Mouse (Mus musculus): Measurements from ENCODE around the gene Mymk. TPM values are rescaled to one million over a fixed set of nuclear protein-coding genes. Genes with fewer than 3 reads are reported as not detected.

Mymk gene
- polyA plus RNA-seq, 1 experiment from 2014 or later, result not detected

DNA sequence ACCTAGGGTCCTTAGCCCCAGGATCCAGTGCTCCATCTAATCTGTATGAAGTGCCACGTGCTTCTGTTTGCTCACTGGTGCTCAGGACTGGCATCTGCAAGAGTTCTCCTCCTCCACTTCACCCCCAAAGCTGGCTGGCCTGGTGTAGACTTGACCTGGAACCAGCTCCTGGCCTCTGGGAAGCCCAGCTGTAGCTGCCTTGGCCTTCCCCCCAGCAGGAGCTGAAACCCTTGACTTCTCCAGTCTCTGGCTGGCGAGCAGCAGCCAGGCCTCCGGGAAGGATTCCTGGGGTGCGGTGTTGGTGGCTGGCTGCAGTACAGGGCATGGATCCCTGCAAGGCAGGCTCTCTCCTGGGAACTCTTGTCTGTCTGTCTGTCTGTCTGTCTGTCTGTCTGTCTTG, 27.8 kb downstream of the Mymk start:
- no peak for TF ChIP-seq CTCF (IDR thresholded peaks at IDR 0.05; ENCODE audit: low read depth)
- no peak overlapping the region for H3K9ac ChIP-seq (ENCODE audit: low read depth, low read length)
- H3K4me3 ChIP-seq (replicated peaks; ENCODE audit: low read depth, low read length), result no peak overlapping the region
- H3K4me1 ChIP-seq (replicated peaks; ENCODE audit: insufficient read depth, low read length), result no peaks in the 10 kb centered on the region
- H3K36me3 ChIP-seq (ENCODE audit: insufficient read depth, low read length), result no peaks in the 10 kb centered on the region
- H3K4me2 ChIP-seq (ENCODE audit: low read length), result no peak overlapping the region
- no peak overlapping the region for H3K27ac ChIP-seq
- no peaks in the 10 kb centered on the region for H3K27me3 ChIP-seq (ENCODE audit: insufficient read depth, low read length)
- H3K9me3 ChIP-seq (replicated peaks; ENCODE audit: low read length), result no peaks in the 10 kb centered on the region
- ATAC-seq (replicated peaks; ENCODE audit: low FRiP score, low read depth), result no peak
- 74% methylated on average over 4 of the region's 4 CpGs for WGBS
- DNase-seq (ENCODE audit: low spot score), result no peak

DNA sequence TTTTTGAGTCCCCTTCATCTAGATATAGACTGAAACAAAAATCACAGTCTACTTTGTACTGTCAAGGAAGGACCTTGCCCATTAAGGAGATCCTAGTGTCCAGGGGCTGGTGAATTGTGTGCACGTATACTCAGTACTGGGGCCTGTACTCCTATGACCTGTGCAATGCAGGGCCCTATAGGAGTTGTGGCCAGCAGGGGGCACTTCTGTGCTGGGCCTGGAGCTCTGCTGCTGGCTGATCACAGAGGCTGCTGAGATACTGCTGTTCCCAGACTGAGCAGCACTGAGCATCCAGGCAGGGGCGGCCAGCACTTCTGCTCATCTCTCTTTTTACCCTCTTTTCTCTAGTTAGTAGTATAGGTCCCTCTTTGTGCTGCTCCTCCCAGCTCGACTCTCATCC, 28.5 kb downstream of the Mymk start:
- TF ChIP-seq CTCF (IDR thresholded peaks at IDR 0.05; ENCODE audit: low read depth), result peak; percentile 92
- no peaks in the 10 kb centered on the region for H3K9me3 ChIP-seq (replicated peaks; ENCODE audit: low read length)
- H3K4me2 ChIP-seq (ENCODE audit: low read length), result no peak overlapping the region
- H3K4me1 ChIP-seq (replicated peaks; ENCODE audit: insufficient read depth, low read length), result no peaks in the 10 kb centered on the region
- H3K36me3 ChIP-seq (ENCODE audit: insufficient read depth, low read length), result no peaks in the 10 kb centered on the region
- ATAC-seq (replicated peaks; ENCODE audit: low FRiP score, low read depth) (peak; percentile 76), DNase-seq (ENCODE audit: low spot score) (peak; percentile 90)
- H3K27ac ChIP-seq, result no peak overlapping the region
- no peak overlapping the region for H3K4me3 ChIP-seq (replicated peaks; ENCODE audit: low read depth, low read length)
- WGBS, result 27% methylated on average over 3 of the region's 3 CpGs
- H3K9ac ChIP-seq (ENCODE audit: low read depth, low read length), result no peak overlapping the region
- no peaks in the 10 kb centered on the region for H3K27me3 ChIP-seq (ENCODE audit: insufficient read depth, low read length)

DNA sequence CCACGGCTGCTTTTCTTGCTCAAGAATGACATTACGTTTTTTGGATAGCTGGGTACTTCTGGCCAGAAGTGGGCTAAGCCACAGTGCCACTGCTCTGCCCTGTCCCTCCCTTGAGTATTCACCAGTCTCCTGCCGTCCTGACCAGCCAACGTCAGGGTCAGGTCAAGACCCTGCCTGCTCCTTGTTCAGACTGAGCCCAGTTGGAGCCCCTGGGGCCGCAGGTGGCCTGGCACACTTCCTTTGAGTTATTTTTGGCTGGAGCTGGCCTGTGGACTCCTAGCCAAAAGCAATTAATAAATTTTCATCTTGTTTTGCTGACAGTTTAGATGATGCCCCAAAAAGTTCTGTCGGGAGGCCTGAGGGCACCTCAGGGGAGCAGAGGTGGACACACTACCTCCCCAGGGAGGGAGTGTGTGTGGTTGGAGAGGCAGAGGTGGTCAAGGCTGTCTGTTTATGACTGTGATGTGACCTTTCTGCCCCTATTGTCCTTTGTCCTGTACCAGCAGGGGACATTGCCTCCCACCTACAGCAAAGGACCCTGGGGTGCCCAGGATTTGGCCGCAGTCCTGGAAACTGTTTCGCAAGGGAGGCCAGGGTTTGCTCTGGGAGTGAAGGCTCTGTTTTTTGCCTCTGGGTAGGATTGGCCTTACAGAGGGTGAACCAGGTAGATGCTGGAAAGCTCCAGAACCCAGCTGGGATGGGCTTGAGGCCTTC, 29.7 kb downstream of the Mymk start:
- DNase-seq (ENCODE audit: low spot score) (no peak), ATAC-seq (replicated peaks; ENCODE audit: low FRiP score, low read depth) (no peak)
- Histone ChIP-seq H3K4me1 (replicated peaks; ENCODE audit: insufficient read depth, low read length) (no peaks in the 10 kb centered on the region), H3K9me3 (replicated peaks; ENCODE audit: low read length) (no peaks in the 10 kb centered on the region), H3K4me2 (ENCODE audit: low read length) (no peak overlapping the region), H3K27ac (no peak overlapping the region), H3K9ac (ENCODE audit: low read depth, low read length) (no peak overlapping the region), H3K4me3 (replicated peaks; ENCODE audit: low read depth, low read length) (no peak overlapping the region), H3K36me3 (ENCODE audit: insufficient read depth, low read length) (no peaks in the 10 kb centered on the region), H3K27me3 (ENCODE audit: insufficient read depth, low read length) (no peaks in the 10 kb centered on the region)
- WGBS, result 58% methylated on average over 8 of the region's 8 CpGs
- no peak for TF ChIP-seq CTCF (IDR thresholded peaks at IDR 0.05; ENCODE audit: low read depth)

DNA sequence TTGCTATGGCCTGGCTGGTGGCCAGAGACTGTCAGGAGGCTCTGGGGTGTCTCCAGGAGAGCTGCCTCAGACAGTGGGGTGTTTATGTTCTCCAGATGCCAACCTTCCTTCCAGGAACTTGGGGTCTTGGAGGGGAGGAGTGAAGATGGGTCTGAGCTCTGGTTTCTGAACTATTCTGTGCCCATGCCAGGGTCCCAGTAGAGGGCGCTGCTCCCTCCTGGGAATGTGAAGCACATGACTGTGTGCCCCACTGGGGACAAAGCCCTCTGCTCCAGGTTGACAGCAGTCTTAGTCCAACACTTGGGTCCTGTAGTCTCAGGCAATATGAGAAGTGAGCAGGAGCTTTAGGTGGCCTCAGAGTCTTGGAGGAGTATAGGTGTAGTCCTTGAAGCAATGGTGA, 32.7 kb downstream of the Mymk start:
- peak; percentile 16 for DNase-seq (ENCODE audit: low spot score)
- Histone ChIP-seq H3K9ac (ENCODE audit: low read depth, low read length) (no peak overlapping the region), H3K27me3 (ENCODE audit: insufficient read depth, low read length) (no peaks in the 10 kb centered on the region), H3K36me3 (ENCODE audit: insufficient read depth, low read length) (no peaks in the 10 kb centered on the region), H3K4me3 (replicated peaks; ENCODE audit: low read depth, low read length) (no peak overlapping the region), H3K4me2 (ENCODE audit: low read length) (no peak overlapping the region), H3K27ac (no peak overlapping the region), H3K9me3 (replicated peaks; ENCODE audit: low read length) (no peaks in the 10 kb centered on the region), H3K4me1 (replicated peaks; ENCODE audit: insufficient read depth, low read length) (no peaks in the 10 kb centered on the region)
- 10% methylated on average over 1 of the region's 1 CpGs for WGBS
- peak; percentile 55; the same call in 1 of the 2 replicates for TF ChIP-seq CTCF (IDR thresholded peaks at IDR 0.05; ENCODE audit: low read depth)
- ATAC-seq (replicated peaks; ENCODE audit: low FRiP score, low read depth), result no peak

DNA sequence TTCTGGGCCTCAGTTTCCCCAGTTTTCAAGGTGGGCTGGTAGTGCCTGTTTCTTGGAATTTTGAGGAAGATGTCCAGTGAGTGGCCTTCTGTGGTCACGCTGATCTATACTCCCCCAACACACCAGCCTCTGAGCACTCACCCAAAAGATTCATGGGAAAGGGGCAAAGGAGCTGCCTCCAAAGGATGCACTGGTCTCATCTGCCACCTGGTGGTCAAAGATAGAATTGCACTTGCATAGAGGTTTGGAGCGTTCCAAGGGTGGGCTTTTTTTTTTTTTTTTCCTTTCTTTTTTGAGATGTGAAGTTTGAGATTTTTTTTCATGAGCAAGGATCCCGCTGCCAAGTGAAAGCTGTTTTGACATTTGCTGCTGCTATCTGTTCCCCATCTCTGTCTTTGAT, 33.4 kb downstream of the Mymk start:
- ATAC-seq (replicated peaks; ENCODE audit: low FRiP score, low read depth) (no peak), DNase-seq (ENCODE audit: low spot score) (peak; percentile 89)
- TF ChIP-seq CTCF (IDR thresholded peaks at IDR 0.05; ENCODE audit: low read depth), result peak; percentile 97
- Histone ChIP-seq H3K36me3 (ENCODE audit: insufficient read depth, low read length) (no peaks in the 10 kb centered on the region), H3K27me3 (ENCODE audit: insufficient read depth, low read length) (no peaks in the 10 kb centered on the region), H3K27ac (no peak overlapping the region), H3K9me3 (replicated peaks; ENCODE audit: low read length) (no peaks in the 10 kb centered on the region), H3K9ac (ENCODE audit: low read depth, low read length) (no peak overlapping the region), H3K4me3 (replicated peaks; ENCODE audit: low read depth, low read length) (no peak overlapping the region), H3K4me2 (ENCODE audit: low read length) (no peak overlapping the region), H3K4me1 (replicated peaks; ENCODE audit: insufficient read depth, low read length) (no peaks in the 10 kb centered on the region)
- 1% methylated on average over 3 of the region's 3 CpGs for WGBS

DNA sequence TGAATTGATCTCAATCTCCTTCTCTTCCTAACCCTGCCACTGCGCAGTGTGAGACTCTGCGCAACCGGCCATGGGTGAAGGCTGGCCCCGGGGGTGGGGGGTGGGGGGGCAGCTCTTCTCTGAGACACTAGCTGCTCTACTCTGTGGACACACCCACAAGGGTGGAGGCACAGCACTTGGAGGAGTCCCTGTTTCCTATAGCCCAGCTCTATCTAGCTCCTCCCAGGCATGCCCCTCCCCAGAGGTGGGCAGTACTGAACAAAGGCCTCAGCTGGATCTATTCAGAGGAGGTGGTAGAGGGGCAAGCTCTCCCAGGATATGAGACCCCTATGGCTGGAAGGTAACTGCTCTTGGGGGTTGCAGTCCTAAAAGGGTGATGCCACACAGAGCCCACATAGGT, 35.0 kb downstream of the Mymk start:
- no peaks in the 10 kb centered on the region for H3K27me3 ChIP-seq (ENCODE audit: insufficient read depth, low read length)
- 64% methylated on average over 4 of the region's 4 CpGs for WGBS
- H3K4me2 ChIP-seq (ENCODE audit: low read length), result no peak overlapping the region
- DNase-seq (ENCODE audit: low spot score), result no peak
- no peak overlapping the region for H3K4me3 ChIP-seq (replicated peaks; ENCODE audit: low read depth, low read length)
- no peaks in the 10 kb centered on the region for H3K9me3 ChIP-seq (replicated peaks; ENCODE audit: low read length)
- no peak; the same call in 1 of the 2 replicates for ATAC-seq (replicated peaks; ENCODE audit: low FRiP score, low read depth)
- no peaks in the 10 kb centered on the region for H3K4me1 ChIP-seq (replicated peaks; ENCODE audit: insufficient read depth, low read length)
- no peak overlapping the region for H3K27ac ChIP-seq
- H3K36me3 ChIP-seq (ENCODE audit: insufficient read depth, low read length), result no peaks in the 10 kb centered on the region
- TF ChIP-seq CTCF (IDR thresholded peaks at IDR 0.05; ENCODE audit: low read depth), result no peak
- H3K9ac ChIP-seq (ENCODE audit: low read depth, low read length), result no peak overlapping the region

DNA sequence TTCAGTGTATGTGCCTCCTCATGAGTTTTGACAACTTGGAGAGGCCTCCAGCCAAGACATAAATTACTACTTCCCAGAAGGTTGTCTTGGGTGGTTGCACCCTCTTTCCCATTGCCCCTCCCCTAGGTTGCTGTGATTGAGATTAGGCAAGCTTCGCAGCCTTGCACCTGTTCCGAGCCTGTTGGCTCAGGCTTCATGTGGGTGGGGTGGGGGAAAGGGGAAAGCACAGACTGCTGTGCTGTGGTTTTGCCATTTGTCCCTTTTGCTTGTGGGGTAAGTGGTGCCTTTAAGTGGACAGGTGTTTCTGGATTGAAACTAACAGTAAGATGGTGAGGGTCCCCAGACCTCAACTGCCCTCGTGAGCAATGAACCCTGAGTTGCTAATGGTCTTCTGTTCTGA, 36.0 kb downstream of the Mymk start:
- Histone ChIP-seq H3K9ac (ENCODE audit: low read depth, low read length) (no peak overlapping the region), H3K36me3 (ENCODE audit: insufficient read depth, low read length) (no peaks in the 10 kb centered on the region), H3K27ac (no peak overlapping the region), H3K4me3 (replicated peaks; ENCODE audit: low read depth, low read length) (no peak overlapping the region), H3K4me2 (ENCODE audit: low read length) (no peak overlapping the region), H3K4me1 (replicated peaks; ENCODE audit: insufficient read depth, low read length) (no peaks in the 10 kb centered on the region), H3K9me3 (replicated peaks; ENCODE audit: low read length) (no peaks in the 10 kb centered on the region), H3K27me3 (ENCODE audit: insufficient read depth, low read length) (no peaks in the 10 kb centered on the region)
- no peak for DNase-seq (ENCODE audit: low spot score)
- no peak for TF ChIP-seq CTCF (IDR thresholded peaks at IDR 0.05; ENCODE audit: low read depth)
- ATAC-seq (replicated peaks; ENCODE audit: low FRiP score, low read depth), result no peak
- WGBS, result 39% methylated on average over 3 of the region's 3 CpGs

Data from kidney, postnatal 0 days (tissue).